Mouse (Mus musculus): ENCODE results near the gene Dnttip2.

The Dnttip2 gene

GRCm38 (mm10) chr3:122290696-122291095 is 16.5 kb downstream of the Dnttip2 start:
- DNase-seq (ENCODE audit: low spot score): no peak

GRCm38 (mm10) chr3:122291828-122292227 is 17.6 kb downstream of the Dnttip2 start:
- DNase-seq (ENCODE audit: low spot score): no peak

- peak; percentile 99 for DNase-seq (ENCODE audit: low spot score)
Measured at GRCm38 (mm10) chr3:122292300-122293222, 18.4 kb downstream of the Dnttip2 start.

- no peak for DNase-seq (ENCODE audit: low spot score)
Measured at GRCm38 (mm10) chr3:122293223-122293953, 19.2 kb downstream of the Dnttip2 start.

- DNase-seq (ENCODE audit: low spot score): peak; percentile 83
Measured at GRCm38 (mm10) chr3:122293954-122294850, 20.0 kb downstream of the Dnttip2 start, which contains the start of gene Bcar3. Bcar3 (plus strand) TSS chr3:122294136.

- DNase-seq (ENCODE audit: low spot score): no peak
Measured at GRCm38 (mm10) chr3:122295511-122295910, 21.3 kb downstream of the Dnttip2 start.

GRCm38 (mm10) chr3:122296979-122297378 is 22.8 kb downstream of the Dnttip2 start:
- DNase-seq (ENCODE audit: low spot score): no peak

- no peak for DNase-seq (ENCODE audit: low spot score)
Measured at GRCm38 (mm10) chr3:122300983-122301919, 27.1 kb downstream of the Dnttip2 start.

GRCm38 (mm10) chr3:122304560-122304959 is 30.4 kb downstream of the Dnttip2 start:
- no peak for DNase-seq (ENCODE audit: low spot score)

GRCm38 (mm10) chr3:122307894-122308671 is 33.9 kb downstream of the Dnttip2 start:
- DNase-seq (ENCODE audit: low spot score): no peak

GRCm38 (mm10) chr3:122308981-122309380 is 34.8 kb downstream of the Dnttip2 start:
- no peak for DNase-seq (ENCODE audit: low spot score)

GRCm38 (mm10) chr3:122312078-122312477 is 37.9 kb downstream of the Dnttip2 start:
- peak; percentile 83 for DNase-seq (ENCODE audit: low spot score)

- no peak for DNase-seq (ENCODE audit: low spot score)
Measured at GRCm38 (mm10) chr3:122312936-122313629, 38.9 kb downstream of the Dnttip2 start.

- no peak for DNase-seq (ENCODE audit: low spot score)
Measured at GRCm38 (mm10) chr3:122313936-122314335, 39.7 kb downstream of the Dnttip2 start.

- no peak for DNase-seq (ENCODE audit: low spot score)
Measured at GRCm38 (mm10) chr3:122316621-122317020, 42.4 kb downstream of the Dnttip2 start.

- DNase-seq (ENCODE audit: low spot score): no peak
Measured at GRCm38 (mm10) chr3:122317339-122317738, 43.2 kb downstream of the Dnttip2 start.

GRCm38 (mm10) chr3:122322226-122322625 is 48.0 kb downstream of the Dnttip2 start:
- DNase-seq (ENCODE audit: low spot score): no peak

GRCm38 (mm10) chr3:122323841-122324240 is 49.7 kb downstream of the Dnttip2 start:
- DNase-seq (ENCODE audit: low spot score): no peak

GRCm38 (mm10) chr3:122324528-122324927 is 50.3 kb downstream of the Dnttip2 start:
- no peak for DNase-seq (ENCODE audit: low spot score)
